Mouse (Mus musculus) lung, postnatal 0 days (tissue): Measurements from ENCODE around the gene Cers6. TPM values are rescaled to one million over a fixed set of nuclear protein-coding genes. Genes with fewer than 3 reads are reported as not detected.

ENCODE experiments used
- ATAC-seq: fragments of 200-750 bp; cut with Nextera tagmentation; 2 replicates; pipeline ENCODE4 v1.8.0; 2017; ENCODE audit warnings: moderate library complexity
- DNase-seq: peaks from one replicate; pipeline ENCODE4 v3.0.0-alpha.2; 2016; ENCODE audit warnings: low spot score
- H3K27ac ChIP-seq: fragments of 300-500 bp; sonication (generic); 2 replicates; pipeline ENCODE4 v1.5.1; 2014; ENCODE audit warnings: antibody characterized with exemption, mild to moderate bottlenecking, low read length, mixed read lengths
- H3K27me3 ChIP-seq: fragments of 300-500 bp; sonication (generic); replicated peaks from 2 replicates; pipeline ENCODE4 v1.6.1; 2014; ENCODE audit warnings: low read length, mixed read lengths; ENCODE audit not compliant: insufficient read depth
- H3K36me3 ChIP-seq: fragments of 300-500 bp; sonication (generic); 2 replicates; pipeline ENCODE4 v1.6.1; 2014; ENCODE audit warnings: low read length, mixed read lengths; ENCODE audit not compliant: insufficient read depth
- H3K4me1 ChIP-seq: fragments of 300-500 bp; sonication (generic); 2 replicates; pipeline ENCODE4 v1.6.1; 2014; ENCODE audit warnings: antibody characterized with exemption, low read depth, low read length, mixed read lengths; ENCODE audit not compliant: insufficient read depth
- H3K4me2 ChIP-seq: fragments of 300-500 bp; sonication (generic); replicated peaks from 2 replicates; pipeline ENCODE4 v1.6.1; 2014; ENCODE audit warnings: low read depth, mild to moderate bottlenecking, low read length, moderate library complexity, mixed read lengths
- H3K4me3 ChIP-seq: fragments of 300-500 bp; sonication (generic); 2 replicates; pipeline ENCODE4 v1.5.1; 2014; ENCODE audit warnings: low read depth, low read length
- H3K9ac ChIP-seq: fragments of 300-500 bp; sonication (generic); replicated peaks from 2 replicates; pipeline ENCODE4 v1.6.1; 2014; ENCODE audit warnings: low read depth, mild to moderate bottlenecking
- H3K9me3 ChIP-seq: fragments of 300-500 bp; sonication (generic); 2 replicates; pipeline ENCODE4 v1.6.1; 2016; ENCODE audit warnings: low read length, mixed read lengths
- CTCF ChIP-seq: IDR thresholded peaks from 2 replicates; pipeline ENCODE4 v1.5.1; 2016; ENCODE audit warnings: antibody characterized with exemption, mild to moderate bottlenecking
- EP300 ChIP-seq: IDR thresholded peaks from 2 replicates; pipeline ENCODE4 v1.6.1; 2016; ENCODE audit warnings: antibody characterized with exemption, mild to moderate bottlenecking, control low read depth
- WGBS: fragments of 180-500 bp; shearing (Covaris S2); extraction: QIAGEN DNeasy Blood & Tissue Kit; methylation state at CpG from one replicate; pipeline ENCODE4 v1.1.7; 2014; 5-methylcytosine and 5-hydroxymethylcytosine counted together
- polyA plus RNA-seq: library from polyadenylated mRNA; unstranded; fragments of >200 nt; fragmentation: Nextera tagmentation; extraction: Ambion mirVana; gene quantifications from 2 replicates; pipeline ENCODE4 v1.2.1, GENCODE M21; 2015

Gene Cers6
- polyA plus RNA-seq, 1 experiment from 2014 or later: 9.6 TPM

- no peak for TF ChIP-seq EP300
- TF ChIP-seq CTCF: no peak
- Histone ChIP-seq H3K27ac (no peak overlapping the region), H3K36me3 (no peaks in the 10 kb centered on the region), H3K4me3 (peak overlapping the region; percentile 71), H3K4me2 (peak overlapping the region; percentile 99), H3K9ac (no peak overlapping the region), H3K4me1 (0 out of 2 replicates have a peak, but pooled peaks cover 5% of the 10 kb centered on the region), H3K27me3 (no peaks in the 10 kb centered on the region), H3K9me3 (no peaks in the 10 kb centered on the region)
- no peak for DNase-seq
- 17% methylated on average over 6 of the region's 6 CpGs for whole genome bisulfite sequencing
- ATAC-seq: no peak
Measured at GRCm38 (mm10) chr2:68863561-68863960, 2.3 kb downstream of the Cers6 start.

- ATAC-seq (no peak), DNase-seq (no peak)
- TF ChIP-seq EP300 (no peak), CTCF (no peak)
- Histone ChIP-seq H3K4me3 (no peak overlapping the region), H3K9ac (no peak overlapping the region), H3K4me2 (peak overlapping the region; percentile 99; the same call in 1 of the 2 replicates), H3K4me1 (0 out of 2 replicates have a peak, but pooled peaks cover 5% of the 10 kb centered on the region), H3K27ac (no peak overlapping the region), H3K9me3 (no peaks in the 10 kb centered on the region), H3K27me3 (no peaks in the 10 kb centered on the region), H3K36me3 (no peaks in the 10 kb centered on the region)
- WGBS: 55% methylated on average over 2 of the region's 2 CpGs
Measured at GRCm38 (mm10) chr2:68864366-68864765, 3.1 kb downstream of the Cers6 start.

- Histone ChIP-seq H3K4me1 (no peaks in the 10 kb centered on the region), H3K9ac (no peak overlapping the region), H3K27me3 (no peaks in the 10 kb centered on the region), H3K4me3 (no peak overlapping the region), H3K9me3 (no peaks in the 10 kb centered on the region), H3K4me2 (no peak overlapping the region), H3K36me3 (no peaks in the 10 kb centered on the region), H3K27ac (no peak overlapping the region)
- no peak for DNase-seq
- no peak for TF ChIP-seq CTCF
- no peak for TF ChIP-seq EP300
- ATAC-seq: no peak
- 64% methylated on average over 4 of the region's 4 CpGs for whole genome bisulfite sequencing
Measured at GRCm38 (mm10) chr2:68867148-68867547, 5.9 kb downstream of the Cers6 start.

GRCm38 (mm10) chr2:68870999-68871780 lies 9.9 kb downstream of the Cers6 start:
- 66% methylated on average over 17 of the region's 17 CpGs for WGBS
- TF ChIP-seq CTCF (no peak), EP300 (no peak)
- no peak overlapping the region for H3K9ac ChIP-seq
- peaks cover 7% of the 10 kb centered on the region; the same call in 1 of the 2 replicates for H3K4me1 ChIP-seq
- no peak overlapping the region for H3K27ac ChIP-seq
- no peaks in the 10 kb centered on the region for H3K9me3 ChIP-seq
- H3K36me3 ChIP-seq: no peaks in the 10 kb centered on the region
- ATAC-seq (no peak), DNase-seq (no peak)
- H3K27me3 ChIP-seq: no peaks in the 10 kb centered on the region
- no peak overlapping the region for H3K4me3 ChIP-seq
- H3K4me2 ChIP-seq: no peak overlapping the region

- 74% methylated on average over 6 of the region's 6 CpGs for WGBS
Measured at GRCm38 (mm10) chr2:68873086-68873485, 11.8 kb downstream of the Cers6 start.

GRCm38 (mm10) chr2:68873653-68874441 lies 12.6 kb downstream of the Cers6 start:
- H3K4me1 ChIP-seq: peaks cover 7% of the 10 kb centered on the region; the same call in 1 of the 2 replicates
- ATAC-seq (peak; percentile 68), DNase-seq (peak; percentile 26)
- no peaks in the 10 kb centered on the region for H3K9me3 ChIP-seq
- WGBS: 45% methylated on average over 15 of the region's 15 CpGs
- no peak overlapping the region for H3K9ac ChIP-seq
- no peaks in the 10 kb centered on the region for H3K36me3 ChIP-seq
- TF ChIP-seq CTCF (no peak), EP300 (no peak)
- H3K4me2 ChIP-seq: no peak overlapping the region
- no peaks in the 10 kb centered on the region for H3K27me3 ChIP-seq
- H3K27ac ChIP-seq: no peak overlapping the region
- H3K4me3 ChIP-seq: no peak overlapping the region

More at GRCm38 (mm10) chr2:68873086-68873485, 11.8 kb downstream of the Cers6 start:
- ATAC-seq (no peak), DNase-seq (no peak)
- no peak overlapping the region for H3K4me3 ChIP-seq
- H3K4me2 ChIP-seq: no peak overlapping the region
- H3K27me3 ChIP-seq: no peaks in the 10 kb centered on the region
- H3K9ac ChIP-seq: no peak overlapping the region
- H3K27ac ChIP-seq: no peak overlapping the region
- TF ChIP-seq CTCF (no peak), EP300 (no peak)
- no peaks in the 10 kb centered on the region for H3K9me3 ChIP-seq
- H3K4me1 ChIP-seq: peaks cover 7% of the 10 kb centered on the region; the same call in 1 of the 2 replicates
- no peaks in the 10 kb centered on the region for H3K36me3 ChIP-seq
